Mouse (Mus musculus) megakaryocyte, embryonic 14.5 days (primary cell): ENCODE measurements at regions not wholly inside any gene's neighbourhood (a gene's known extent, or its start where the extent isn't known, plus 50 kb on each side); places are given as distances from the start of the nearest gene placed in this dataset.

Source experiments
- FLI1 ChIP-seq: IDR thresholded peaks from 2 replicates; pipeline ENCODE4 v1.6.1; 2012; ENCODE audit warnings: low read length, inconsistent platforms, mixed read lengths
- GATA1 ChIP-seq: IDR thresholded peaks from 3 replicates; pipeline ENCODE4 v1.6.1; 2012; ENCODE audit warnings: mixed read lengths, low read length, inconsistent platforms, borderline replicate concordance

- no peak for TF ChIP-seq GATA1
- TF ChIP-seq FLI1 = no peak
Measured at GRCm38 (mm10) chr8:89956482-89957020, 391.6 kb downstream of the Tox3 start.
